In the genomic region with DNA sequence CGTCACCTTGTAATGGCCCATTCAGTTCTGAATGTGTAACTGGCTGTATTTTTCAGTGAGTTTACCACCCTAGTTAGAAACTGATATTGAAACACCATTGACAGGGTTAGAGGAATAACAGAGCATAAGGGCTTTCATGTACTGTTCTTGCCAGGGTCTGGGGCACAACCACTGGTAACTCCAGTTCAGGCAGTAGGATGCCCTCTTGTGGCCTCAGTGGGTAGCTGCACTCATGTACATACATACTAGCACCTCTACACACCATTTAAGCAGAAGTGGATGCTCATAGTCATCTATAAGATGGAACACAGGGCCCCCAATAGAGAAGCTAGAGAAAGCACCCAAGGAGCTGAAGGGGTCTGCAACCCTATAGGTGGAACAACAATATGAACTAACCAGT, we compare ENCODE assay signal across 8 mouse cellular contexts.
DNase-seq lines count a peak whose midpoint lies in the region; ATAC-seq and TF ChIP-seq lines count a peak whose summit lies in the region.
"Not testable (repeated sequence)": the region's sequence is repeated elsewhere in the genome, so short reads cannot be mapped to it uniquely, and the experiment has no call there.

No protein-coding gene starts in this region.

- DNase-seq in A20 (ENCODE audit: low read depth, low spot score), result peak; percentile 17
- DNase-seq in ES-CJ7 (ENCODE audit: low read depth, low spot score), result peak; percentile 67
- DNase-seq in MEL-GATA-1-ER (ENCODE audit: extremely low read depth, low read depth), result peak; percentile 4
- peak; percentile 67 for DNase-seq in ZHBTc4 (ENCODE audit: low read depth, low spot score)
- DNase-seq in layer of hippocampus, adult 2 months (ENCODE audit: low spot score in 2 of 2); lung, postnatal 0 days (ENCODE audit: low spot score): not testable (repeated sequence)

- not testable (repeated sequence) for TF ChIP-seq EP300 in lung, postnatal 0 days (IDR thresholded peaks at IDR 0.05)

- H3K4me2 ChIP-seq in lung, postnatal 0 days (replicated peaks; ENCODE audit: low read depth, low read length), result not testable (repeated sequence)

- not testable (repeated sequence) for TF ChIP-seq POLR2A in embryonic fibroblast, embryonic 13.5 days (IDR thresholded peaks at IDR 0.05; ENCODE audit: low read depth, low read length); testis, adult 2 months (IDR thresholded peaks at IDR 0.05; ENCODE audit: control insufficient read depth, low read depth, low read length)

- H3K4me1 ChIP-seq in embryonic fibroblast, embryonic 13.5 days (ENCODE audit: control insufficient read depth, insufficient read depth, low read length); lung, postnatal 0 days (ENCODE audit: insufficient read depth, low read depth, low read length); testis, adult 2 months (ENCODE audit: control insufficient read depth, insufficient read depth, low read length): not testable (repeated sequence)

- 86% methylated on average over 1 of the region's 1 CpGs for WGBS in lung, postnatal 0 days

- not testable (repeated sequence) for ATAC-seq in lung, postnatal 0 days

- not testable (repeated sequence) for H3K27ac ChIP-seq in embryonic fibroblast, embryonic 13.5 days (ENCODE audit: insufficient read depth, low read length); layer of hippocampus, adult 2 months; lung, postnatal 0 days (ENCODE audit: low read length); testis, adult 2 months (ENCODE audit: control insufficient read depth, insufficient read depth, low read depth, low read length)

- H3K9me3 ChIP-seq in lung, postnatal 0 days (ENCODE audit: low read length), result not testable (repeated sequence)

- H3K27me3 ChIP-seq in lung, postnatal 0 days (replicated peaks; ENCODE audit: insufficient read depth, low read length); testis, adult 2 months (ENCODE audit: control insufficient read depth, insufficient read depth, low read length): not testable (repeated sequence)

- H3K4me3 ChIP-seq in embryonic fibroblast, embryonic 13.5 days (ENCODE audit: insufficient read depth, low read length); layer of hippocampus, adult 2 months; lung, postnatal 0 days (ENCODE audit: low read depth, low read length); testis, adult 2 months (ENCODE audit: control insufficient read depth, low read depth, low read length): not testable (repeated sequence)

- H3K9ac ChIP-seq in lung, postnatal 0 days (replicated peaks; ENCODE audit: low read depth), result not testable (repeated sequence)

- not testable (repeated sequence) for H3K36me3 ChIP-seq in lung, postnatal 0 days (ENCODE audit: insufficient read depth, low read length); testis, adult 2 months (ENCODE audit: control insufficient read depth, insufficient read depth, low read length)

- TF ChIP-seq CTCF in embryonic fibroblast, embryonic 13.5 days (IDR thresholded peaks at IDR 0.05; ENCODE audit: borderline replicate concordance, insufficient read depth, low read length), result peak; percentile 4; the same call in 1 of the 2 replicates
- peak; percentile 48 for TF ChIP-seq CTCF in layer of hippocampus, adult 2 months (conservative IDR thresholded peaks at IDR 0.05)
- TF ChIP-seq CTCF in lung, postnatal 0 days (IDR thresholded peaks at IDR 0.05), result 0 out of 2 replicates have a peak, but pooled peaks have one; percentile 5
- peak; percentile 63; the same call in 1 of the 2 replicates for TF ChIP-seq CTCF in testis, adult 2 months (IDR thresholded peaks at IDR 0.05; ENCODE audit: control insufficient read depth, insufficient read depth, insufficient replicate concordance, low read depth, low read length)

Comparison
In these comparisons a context has a peak if more than half of its experiments do, and no peak if none do; other contexts are left out.
1. CTCF ChIP-seq: peak in every context shown above with its lines; median percentile 63 in testis, adult 2 months; 48 in layer of hippocampus, adult 2 months; 5 in lung, postnatal 0 days; 4 in embryonic fibroblast, embryonic 13.5 days.